11 mouse cellular contexts compared by ENCODE assay signal in genomic region chr2:25506964-25507363, GRCm38 (mm10). TPM values are rescaled to one million over a fixed set of nuclear protein-coding genes. Genes with fewer than 3 reads are reported as not detected.
DNase-seq lines count a peak whose midpoint lies in the region; ATAC-seq and TF ChIP-seq lines count a peak whose summit lies in the region.
"Had no signal": no experiment of that assay in that cellular context is flagged by ENCODE, and none has a peak within 500 bp of the region (broad histone marks: within the 10 kb centered on the region; RNA-seq: fewer than 3 reads in every experiment).

No protein-coding gene starts in this region.

- 32% methylated on average over 5 of the region's 5 CpGs for WGBS in kidney, adult 2 months

- peaks cover 5 to 12% of the 10 kb centered on the region in 2 experiments for H3K4me1 ChIP-seq in CH12.LX (ENCODE audit: control insufficient read depth in 1 of 2, insufficient read depth in 2 of 2)
- H3K4me1 ChIP-seq in kidney, adult 2 months (ENCODE audit: control insufficient read depth, insufficient read depth, low read length), result 0 out of 2 replicates have a peak, but pooled peaks cover under 1% of the 10 kb centered on the region

- H3K4me3 ChIP-seq in gastrocnemius, adult 2 months, result no peak overlapping the region
- H3K4me3 ChIP-seq in CH12.LX (replicated peaks in 1 of 3; ENCODE audit: low read depth in 2 of 3, low read length in 2 of 3, poor library complexity in 1 of 3), result no peak overlapping the region
- H3K4me3 ChIP-seq in kidney, adult 2 months (ENCODE audit: insufficient read depth, low read depth, low read length), result no peak overlapping the region
- H3K4me3 ChIP-seq: stomach, embryonic 15.5 days had no signal

- peaks cover 32 to 49% of the 10 kb centered on the region in 2 experiments for H3K36me3 ChIP-seq in CH12.LX (replicated peaks in 1 of 2; ENCODE audit: control insufficient read depth in 1 of 2, insufficient read depth in 1 of 2, low read length in 1 of 2)
- no peaks in the 10 kb centered on the region for H3K36me3 ChIP-seq in kidney, adult 2 months (ENCODE audit: control insufficient read depth, insufficient read depth, low read length)

- TF ChIP-seq CTCF in gastrocnemius, adult 2 months (IDR thresholded peaks at IDR 0.05), result peak; percentile 6; the same call in 1 of the 2 replicates
- peak in 1 of 2 experiments; percentile 54; a peak in 2 of 4 replicates for TF ChIP-seq CTCF in CH12.LX (conservative IDR thresholded peaks at IDR 0.05 in 1 of 2, IDR thresholded peaks at IDR 0.05 in 1 of 2; ENCODE audit: low read depth in 2 of 2, low read length in 2 of 2)
- peak; percentile 48; the same call in 1 of the 2 replicates for TF ChIP-seq CTCF in kidney, adult 2 months (conservative IDR thresholded peaks at IDR 0.05; ENCODE audit: insufficient read depth, insufficient read length, low read depth, low read length)

- H3K4me2 ChIP-seq in CH12.LX (ENCODE audit: insufficient read depth, low read depth, poor library complexity, severe bottlenecking), result no peak overlapping the region
- H3K4me2 ChIP-seq: stomach, embryonic 15.5 days had no signal

- in situ Hi-C loops in CH12.LX (cut with MboI; ENCODE audit: low pct_ligation_motif_present, low pct_unique_long_range_greater_than_20kb, low sequenced_read_pairs), result no loop called here

- TF ChIP-seq EP300 in CH12.LX (IDR thresholded peaks at IDR 0.05; ENCODE audit: low read length), result no peak

- peak; percentile 75 for ATAC-seq in megakaryocyte-erythroid progenitor cell, adult 5-6 weeks (replicated peaks; ENCODE audit: low FRiP score, low TSS enrichment, poor library complexity, severe bottlenecking)

- intact Hi-C loops in gastrocnemius, adult 2 months (cut with DNase I), result no loop called here

- no peak; the same call in 1 of the 2 replicates for TF ChIP-seq RAD21 in CH12.LX (IDR thresholded peaks at IDR 0.05; ENCODE audit: low read depth, low read length)

- dilution Hi-C loops in CH12.LX (cut with MboI; ENCODE audit: extremely low pct_ligation_motif_present, extremely low pct_unique_long_range_greater_than_20kb, low sequenced_read_pairs), result no loop called here

- H3K27me3 ChIP-seq in CH12.LX (replicated peaks), result no peaks in the 10 kb centered on the region
- no peaks in the 10 kb centered on the region for H3K27me3 ChIP-seq in kidney, adult 2 months (replicated peaks; ENCODE audit: control insufficient read depth, insufficient read depth, low read length)
- H3K27me3 ChIP-seq: stomach, embryonic 15.5 days had no signal

- H3K79me2 ChIP-seq in CH12.LX (replicated peaks; ENCODE audit: control insufficient read depth, extremely low read depth, insufficient read depth, poor library complexity, severe bottlenecking), result no peaks in the 10 kb centered on the region

- H3K27ac ChIP-seq in gastrocnemius, adult 2 months, result no peak overlapping the region
- H3K27ac ChIP-seq in CH12.LX (ENCODE audit: insufficient read depth, low read depth), result no peak overlapping the region
- H3K27ac ChIP-seq in kidney, adult 2 months (ENCODE audit: insufficient read depth, low read depth, low read length), result no peak overlapping the region
- H3K27ac ChIP-seq: macrophage; stomach, embryonic 15.5 days had no signal

- H3K9ac ChIP-seq in CH12.LX (ENCODE audit: insufficient read depth, low read depth), result no peak overlapping the region
- H3K9ac ChIP-seq: stomach, embryonic 15.5 days had no signal

- TF ChIP-seq POLR2A in CH12.LX (IDR thresholded peaks at IDR 0.05; ENCODE audit: low read depth, low read length), result no peak
- TF ChIP-seq POLR2A in kidney, adult 2 months (IDR thresholded peaks at IDR 0.05; ENCODE audit: low read depth, low read length), result no peak

- no peak for DNase-seq in gastrocnemius, adult 2 months
- no peak for DNase-seq in gastrocnemius, adult 8-10 months (ENCODE audit: low spot score in 2 of 2)
- DNase-seq in CH12.LX (ENCODE audit: extremely low read depth), result peak; percentile 33
- DNase-seq in kidney, adult 2 months, result peak; percentile 42
- no peak for DNase-seq in layer of hippocampus, adult 18-20 months (ENCODE audit: low spot score in 2 of 2)
- no peak for DNase-seq in right cerebral cortex, adult 18-20 months
- no peak for DNase-seq in left cerebral cortex, adult 8-10 months (ENCODE audit: low spot score in 2 of 2)
- DNase-seq: gastrocnemius, postnatal 25 days had no signal

- no peaks in the 10 kb centered on the region for H3K9me3 ChIP-seq in CH12.LX (replicated peaks; ENCODE audit: low read length)
- H3K9me3 ChIP-seq: stomach, embryonic 15.5 days had no signal

TF ChIP-seq in CH12.LX, 34 proteins besides CTCF, POLR2A, EP300 and RAD21:
- TF ChIP-seq JUN (IDR thresholded peaks at IDR 0.05; ENCODE audit: insufficient read depth, low read depth, low read length) (no peak), SIN3A (IDR thresholded peaks at IDR 0.05; ENCODE audit: low read length) (no peak), BHLHE40 (IDR thresholded peaks at IDR 0.05; ENCODE audit: low read depth, low read length) (no peak), ZC3H11A (IDR thresholded peaks at IDR 0.05; ENCODE audit: low read depth, low read length) (no peak), ZKSCAN1 (IDR thresholded peaks at IDR 0.05; ENCODE audit: borderline replicate concordance, low read depth, low read length) (no peak), KAT2A (IDR thresholded peaks at IDR 0.05; ENCODE audit: insufficient replicate concordance, low read length) (no peak), TBP (conservative IDR thresholded peaks at IDR 0.05; ENCODE audit: low read depth, low read length) (no peak), MXI1 (IDR thresholded peaks at IDR 0.05; ENCODE audit: low read depth, low read length) (no peak), GABPA (IDR thresholded peaks at IDR 0.05; ENCODE audit: insufficient replicate concordance, low read depth, low read length) (no peak), NELFE (IDR thresholded peaks at IDR 0.05; ENCODE audit: low read depth, low read length) (no peak)

RNA-seq across cellular contexts. Expression of gene C8g, which starts 5.4 kb away (rescaled TPM):
- total RNA-seq in gastrocnemius, adult 2 months (2021), result 1 to 10 TPM; 1.1 to 1.6 TPM
- total RNA-seq in gastrocnemius, adult 8-10 months (2022), result 1 to 10 TPM; 1.0 to 1.8 (median 1.6) TPM
- total RNA-seq in CH12.LX (2012; rRNA removed) (1.2 and 2.7 TPM in 2 replicates), CH12.LX (2014; rRNA removed) (1.2 TPM in 2 replicates)
- 1.7 and 2.0 TPM in 2 replicates for polyA plus RNA-seq in CH12.LX (2012; ENCODE audit: insufficient read length, low read depth)
- 20.6 and 22.0 TPM in 2 replicates for polyA plus RNA-seq in kidney, adult 2 months (2012; rRNA removed)
- total RNA-seq in megakaryocyte-erythroid progenitor cell, adult 5-6 weeks (2014; fragmentation: Nextera tagmentation), result 0.63 and 2.2 TPM in 2 replicates
- 0.76 and 3.3 TPM in 2 replicates for total RNA-seq in megakaryocyte-erythroid progenitor cell, adult 5-6 weeks (2017)
- total RNA-seq in layer of hippocampus, adult 18-20 months (2021), result 1 to 10 TPM; 1.3 to 2.1 TPM
- 1 to 10 TPM in 3 of 4 experiments, under 1 TPM in 1; 0.86 to 1.9 (median 1.6) TPM for total RNA-seq in left cerebral cortex, adult 8-10 months (2022)

RNA-seq across cellular contexts. Expression of gene Fbxw5, which starts 6.4 kb away (rescaled TPM):
- 10 to 100 TPM; 76.9 to 88.4 TPM for total RNA-seq in gastrocnemius, adult 2 months (2021)
- total RNA-seq in gastrocnemius, adult 8-10 months (2022), result 100 to 1,000 TPM in 1 of 4 experiments, 10 to 100 TPM in 3; 83.3 to 100 (median 89.7) TPM
- total RNA-seq in CH12.LX (2012; rRNA removed) (36.8 and 37.4 TPM in 2 replicates), CH12.LX (2014; rRNA removed) (31.9 and 34.3 TPM in 2 replicates)
- 37.0 and 40.4 TPM in 2 replicates for polyA plus RNA-seq in CH12.LX (2012; ENCODE audit: insufficient read length, low read depth)
- 39.6 and 48.4 TPM in 2 replicates for polyA plus RNA-seq in kidney, adult 2 months (2012; rRNA removed)
- 50.4 and 64.5 TPM in 2 replicates for total RNA-seq in megakaryocyte-erythroid progenitor cell, adult 5-6 weeks (2014; fragmentation: Nextera tagmentation)
- total RNA-seq in megakaryocyte-erythroid progenitor cell, adult 5-6 weeks (2017), result 24.0 and 28.9 TPM in 2 replicates
- 100 to 1,000 TPM; 114 to 115 TPM for total RNA-seq in layer of hippocampus, adult 18-20 months (2021)
- 100 to 1,000 TPM; 105 to 121 (median 113) TPM for total RNA-seq in left cerebral cortex, adult 8-10 months (2022)

RNA-seq across cellular contexts. Expression of gene Lcn12, which starts 13.3 kb away (rescaled TPM):
- not detected for total RNA-seq in gastrocnemius, adult 2 months (2021)
- not detected for total RNA-seq in gastrocnemius, adult 8-10 months (2022)
- total RNA-seq in CH12.LX (2012; rRNA removed) (not detected in 2 replicates), CH12.LX (2014; rRNA removed) (not detected in 2 replicates)
- polyA plus RNA-seq in CH12.LX (2012; ENCODE audit: insufficient read length, low read depth), result not detected in 2 replicates
- polyA plus RNA-seq in kidney, adult 2 months (2012; rRNA removed), result 0.18 TPM in 1 of 2 replicates, not detected in the other
- total RNA-seq in megakaryocyte-erythroid progenitor cell, adult 5-6 weeks (2014; fragmentation: Nextera tagmentation), result not detected in 2 replicates
- total RNA-seq in megakaryocyte-erythroid progenitor cell, adult 5-6 weeks (2017), result not detected in 2 replicates
- not detected for total RNA-seq in layer of hippocampus, adult 18-20 months (2021)
- not detected for total RNA-seq in left cerebral cortex, adult 8-10 months (2022)
- total RNA-seq: gastrocnemius, postnatal 25 days had no signal
- polyA plus RNA-seq: macrophage; stomach, embryonic 15.5 days had no signal

RNA-seq across cellular contexts. Expression of gene Ptgds, which starts 37.1 kb away (rescaled TPM):
- not detected for total RNA-seq in gastrocnemius, adult 2 months (2021)
- not detected for total RNA-seq in gastrocnemius, adult 8-10 months (2022)
- 0.29 TPM in 1 of 2 replicates, not detected in the other for total RNA-seq in CH12.LX (2012; rRNA removed)
- total RNA-seq in CH12.LX (2014; rRNA removed), result 0.46 TPM in 1 of 2 replicates, not detected in the other
- polyA plus RNA-seq in CH12.LX (2012; ENCODE audit: insufficient read length, low read depth), result 0.37 and 0.40 TPM in 2 replicates
- polyA plus RNA-seq in kidney, adult 2 months (2012; rRNA removed), result 47.2 and 51.6 TPM in 2 replicates
- total RNA-seq in megakaryocyte-erythroid progenitor cell, adult 5-6 weeks (2014; fragmentation: Nextera tagmentation), result not detected in 2 replicates
- total RNA-seq in megakaryocyte-erythroid progenitor cell, adult 5-6 weeks (2017), result not detected in 2 replicates
- total RNA-seq in layer of hippocampus, adult 18-20 months (2021), result 100 to 1,000 TPM; 572 to 608 TPM
- total RNA-seq in left cerebral cortex, adult 8-10 months (2022), result 1,000 to 10,000 TPM; 1,862 to 2,386 (median 2,226) TPM
- total RNA-seq: gastrocnemius, postnatal 25 days had no signal
- polyA plus RNA-seq: macrophage had no signal

RNA-seq across cellular contexts. Expression of gene Traf2, which starts 39.8 kb away (rescaled TPM):
- 10 to 100 TPM; 12.4 to 13.1 TPM for total RNA-seq in gastrocnemius, adult 2 months (2021)
- total RNA-seq in gastrocnemius, adult 8-10 months (2022), result 10 to 100 TPM; 12.0 to 18.8 (median 15.2) TPM
- total RNA-seq in CH12.LX (2012; rRNA removed), result 25.1 and 27.7 TPM in 2 replicates
- total RNA-seq in CH12.LX (2014; rRNA removed), result 17.9 and 19.3 TPM in 2 replicates
- polyA plus RNA-seq in CH12.LX (2012; ENCODE audit: insufficient read length, low read depth), result 26.3 and 26.4 TPM in 2 replicates
- 14.8 and 15.3 TPM in 2 replicates for polyA plus RNA-seq in kidney, adult 2 months (2012; rRNA removed)
- total RNA-seq in megakaryocyte-erythroid progenitor cell, adult 5-6 weeks (2014; fragmentation: Nextera tagmentation), result 19.2 and 22.4 TPM in 2 replicates
- 13.7 and 14.3 TPM in 2 replicates for total RNA-seq in megakaryocyte-erythroid progenitor cell, adult 5-6 weeks (2017)
- 10 to 100 TPM; 10.9 to 12.0 TPM for total RNA-seq in layer of hippocampus, adult 18-20 months (2021)
- total RNA-seq in left cerebral cortex, adult 8-10 months (2022), result 10 to 100 TPM; 10.3 to 11.9 (median 10.4) TPM

Comparison
In these comparisons a context has a peak if more than half of its experiments do, and no peak if none do; other contexts are left out.
1. DNase-seq: peak in CH12.LX (single experiment) and kidney, adult 2 months (single experiment); none in gastrocnemius, adult 2 months (single experiment), gastrocnemius, adult 8-10 months (0 of 2), layer of hippocampus, adult 18-20 months (0 of 2), right cerebral cortex, adult 18-20 months (single experiment) and left cerebral cortex, adult 8-10 months (0 of 2).